Mouse (Mus musculus): ENCODE results near the gene Bcl11b. TPM values are rescaled to one million over a fixed set of nuclear protein-coding genes. Genes with fewer than 3 reads are reported as not detected.

Gene Bcl11b
- total RNA-seq, 1 experiment from 2014 or later: 1.0 TPM

DNA sequence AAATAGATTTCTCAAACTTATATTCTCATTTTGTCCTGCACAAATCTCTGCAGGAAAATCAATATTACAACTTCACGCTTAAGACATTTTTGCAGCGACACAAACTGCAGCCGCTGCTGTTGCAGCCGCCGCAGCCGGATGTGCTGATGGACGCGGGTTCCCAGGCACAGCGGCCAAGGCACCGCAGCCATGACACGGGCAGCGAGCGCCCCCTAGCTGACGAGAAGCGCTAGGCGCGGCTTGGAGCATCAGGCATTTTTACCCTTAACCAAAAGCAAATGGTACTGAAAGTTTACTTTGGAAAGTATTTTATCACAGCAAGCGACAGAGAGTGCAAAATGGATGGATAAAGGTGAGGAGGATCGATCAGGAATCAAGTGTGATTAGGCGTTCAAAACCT lies 4.7 kb downstream of the Bcl11b start:
- DNase-seq: peak; percentile 90

DNA sequence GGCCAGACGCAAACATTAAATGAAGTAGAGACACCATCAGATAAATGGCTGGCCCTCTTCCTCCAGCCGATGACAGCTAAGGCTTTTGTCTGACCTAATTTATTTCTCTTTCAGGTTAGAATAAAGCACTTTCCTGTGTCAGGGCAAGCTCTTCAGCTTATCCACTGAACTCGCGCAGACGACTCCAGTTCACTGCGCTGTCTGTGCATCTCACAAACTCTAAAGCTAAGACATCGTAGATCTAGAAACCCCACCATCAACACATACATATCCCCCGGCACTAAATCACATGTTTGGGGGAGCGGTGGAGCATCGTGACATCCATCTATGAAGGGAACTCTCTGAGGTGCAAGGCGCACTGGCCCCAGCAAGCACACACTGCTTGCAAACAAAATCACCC lies 5.5 kb downstream of the Bcl11b start:
- DNase-seq: no peak

DNA sequence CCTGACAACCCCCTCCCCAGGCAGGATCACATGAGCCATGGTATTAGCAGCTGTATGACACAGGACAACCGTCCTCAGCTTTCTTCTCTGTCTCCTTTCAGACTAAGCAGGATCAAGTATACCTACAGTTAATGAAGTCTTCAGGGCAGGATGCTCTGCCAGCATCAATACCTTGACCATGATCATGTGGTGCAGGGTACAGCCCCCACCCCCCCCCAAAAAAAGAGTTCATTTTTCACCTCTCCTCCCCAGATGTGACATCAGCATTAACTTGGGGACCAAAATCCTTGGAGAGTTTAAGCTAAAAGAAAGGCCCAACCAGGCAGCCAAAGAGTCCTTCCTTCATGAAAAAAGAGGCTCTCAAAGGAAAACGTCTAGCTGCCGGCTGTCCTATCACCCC lies 6.2 kb downstream of the Bcl11b start:
- no peak for DNase-seq

DNA sequence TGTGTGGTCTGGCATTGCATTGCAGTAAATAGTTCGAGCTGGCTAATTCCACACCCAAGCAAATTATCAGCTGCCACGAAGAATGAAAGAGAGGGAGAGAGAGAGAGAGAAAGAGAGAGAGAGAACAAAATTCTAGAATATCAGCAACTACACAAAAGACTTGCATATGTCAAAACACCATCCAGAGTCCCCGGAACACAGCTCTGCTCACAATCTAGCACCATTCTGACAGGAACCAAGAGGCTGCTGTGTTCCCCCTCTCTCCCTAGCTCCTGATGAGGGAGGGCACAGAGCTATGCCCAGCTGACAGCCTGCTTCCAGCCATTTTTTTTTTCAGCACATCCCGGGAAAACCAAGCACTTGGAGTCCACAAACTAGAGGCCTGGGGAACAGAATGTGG lies 6.6 kb downstream of the Bcl11b start:
- DNase-seq: no peak

DNA sequence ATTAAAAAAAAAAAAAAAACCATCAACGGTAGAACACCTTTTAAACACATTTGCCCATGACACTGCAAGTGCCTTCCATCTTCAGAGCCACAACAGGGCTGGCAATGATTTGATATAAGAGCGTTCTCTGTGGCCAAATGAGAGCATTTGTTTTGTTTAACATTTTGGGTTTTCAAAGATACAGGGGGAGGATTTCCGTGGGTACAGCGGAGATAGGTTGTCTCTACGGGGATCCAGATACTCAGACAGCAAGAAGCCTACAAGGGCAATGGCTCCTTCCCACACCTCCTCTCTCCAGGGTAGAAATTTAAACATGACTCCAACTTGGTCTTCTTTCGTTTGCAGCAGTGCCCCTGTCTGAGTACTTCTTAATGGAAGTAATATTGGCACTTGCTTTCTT lies 7.2 kb downstream of the Bcl11b start:
- DNase-seq: no peak

DNA sequence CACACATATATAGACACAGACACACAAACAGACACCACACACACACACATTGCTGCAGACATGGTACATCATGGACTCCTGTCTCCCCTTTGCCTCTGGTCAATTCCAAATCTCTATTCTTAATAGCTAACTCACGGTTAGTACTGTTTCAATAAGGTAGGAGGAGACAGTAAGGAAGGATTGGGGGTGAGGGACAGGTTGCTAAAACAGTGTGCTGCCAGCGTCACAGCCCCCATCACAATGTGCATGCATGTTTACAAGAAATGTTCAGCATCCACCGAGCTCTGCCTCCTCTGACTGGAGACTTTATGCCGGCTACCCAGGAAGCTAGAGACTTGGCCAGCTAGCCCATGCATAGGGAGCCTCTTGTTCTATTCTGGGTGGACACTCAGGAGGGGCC lies 9.0 kb downstream of the Bcl11b start:
- no peak for DNase-seq

DNA sequence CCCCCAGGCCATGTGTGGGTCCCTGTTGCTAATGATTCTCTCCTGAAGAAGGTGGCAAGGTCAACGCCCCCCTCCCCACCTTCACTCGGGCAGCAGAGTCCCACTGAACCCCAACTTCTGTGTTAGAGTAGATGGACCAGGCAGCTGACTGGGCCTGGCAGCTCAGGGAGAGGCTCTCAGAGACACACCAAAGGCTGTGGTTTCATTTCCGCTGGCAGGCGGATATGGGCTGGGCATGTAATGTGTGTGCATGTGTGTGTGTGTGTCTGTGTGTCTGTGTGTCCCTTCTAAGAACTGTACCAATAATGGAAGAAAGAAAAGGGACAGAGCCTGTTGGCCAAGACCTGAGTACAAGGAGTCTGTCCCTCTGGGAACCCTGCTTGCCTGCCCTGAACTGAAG lies 10.4 kb downstream of the Bcl11b start:
- no peak for DNase-seq

DNA sequence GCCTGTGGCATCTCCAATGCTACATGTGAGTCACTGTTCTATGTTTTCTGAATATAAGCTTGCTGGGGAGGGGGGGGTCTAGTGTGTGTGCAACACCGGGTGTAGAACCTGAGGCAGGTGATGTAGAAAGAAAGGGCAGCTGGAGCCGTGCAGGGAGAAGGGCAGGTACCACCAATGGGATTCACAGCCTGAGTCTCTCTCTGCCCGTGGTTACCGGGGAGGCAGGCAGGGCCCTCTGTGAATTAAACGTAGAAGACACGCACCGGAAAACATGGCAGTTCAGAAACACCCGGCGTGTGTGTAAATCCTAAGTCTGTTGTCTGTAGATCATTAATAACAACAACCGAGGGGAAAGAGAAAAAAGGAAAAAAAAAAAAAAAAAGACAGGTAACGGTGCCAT lies 12.2 kb downstream of the Bcl11b start:
- no peak for DNase-seq

DNA sequence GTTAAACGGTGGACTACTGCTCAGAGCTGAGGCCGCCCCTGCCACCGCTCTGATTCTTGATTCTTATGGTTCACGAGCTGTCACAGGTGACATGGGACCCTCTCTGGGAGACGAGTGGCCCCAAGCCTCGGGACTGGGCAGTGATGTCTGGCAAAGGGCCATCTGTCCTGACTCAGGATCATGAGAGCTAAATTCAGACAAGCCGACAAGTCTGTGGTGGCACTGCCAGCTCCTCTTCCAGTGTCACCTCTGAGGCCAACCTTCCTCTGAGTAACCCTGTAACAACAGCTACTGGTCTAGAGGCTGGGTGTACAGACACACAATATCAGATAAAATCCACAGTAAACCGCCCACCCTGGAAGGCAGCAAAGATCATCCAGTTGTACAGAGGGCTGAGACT lies 20.2 kb downstream of the Bcl11b start:
- DNase-seq: no peak

DNA sequence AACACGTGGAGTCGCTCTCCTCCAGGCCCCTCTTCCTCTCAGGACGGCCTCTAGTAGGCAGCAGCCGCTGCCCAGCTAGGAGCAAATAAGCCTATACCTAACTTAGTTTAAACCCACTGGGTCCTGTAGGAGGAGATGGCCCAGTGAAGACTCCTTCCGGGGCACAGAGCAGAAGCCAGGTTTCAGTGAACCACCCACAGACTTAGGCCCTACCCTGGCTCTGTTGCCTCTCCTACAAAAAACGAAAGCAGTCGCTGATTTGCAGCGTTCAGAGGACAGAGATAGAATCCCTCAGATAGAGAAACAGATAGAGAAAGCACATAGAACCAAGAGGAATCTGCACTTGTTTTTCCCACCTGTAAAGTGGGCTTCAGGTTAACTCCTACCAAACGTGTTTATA lies 21.1 kb downstream of the Bcl11b start:
- no peak for DNase-seq

DNA sequence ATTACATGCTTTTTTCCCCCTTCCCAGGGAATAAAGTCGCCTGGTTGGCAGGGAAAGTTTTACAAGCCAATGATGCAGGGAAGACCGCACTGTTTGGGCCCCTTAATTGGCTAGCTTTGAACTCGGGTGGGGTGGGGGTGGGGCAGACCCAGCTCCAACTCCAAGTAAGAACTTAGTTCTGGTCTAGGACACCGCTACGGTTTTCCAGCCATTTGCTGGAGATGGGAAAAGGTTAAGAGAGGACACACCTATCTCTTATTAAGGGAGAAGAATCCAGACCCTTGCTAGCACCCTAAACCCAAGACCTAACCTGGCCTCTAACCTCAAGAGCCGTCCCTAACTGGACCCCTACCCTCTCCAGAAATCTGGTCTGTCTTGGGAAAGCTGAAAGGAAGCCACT lies 22.2 kb downstream of the Bcl11b start:
- no peak for DNase-seq

DNA sequence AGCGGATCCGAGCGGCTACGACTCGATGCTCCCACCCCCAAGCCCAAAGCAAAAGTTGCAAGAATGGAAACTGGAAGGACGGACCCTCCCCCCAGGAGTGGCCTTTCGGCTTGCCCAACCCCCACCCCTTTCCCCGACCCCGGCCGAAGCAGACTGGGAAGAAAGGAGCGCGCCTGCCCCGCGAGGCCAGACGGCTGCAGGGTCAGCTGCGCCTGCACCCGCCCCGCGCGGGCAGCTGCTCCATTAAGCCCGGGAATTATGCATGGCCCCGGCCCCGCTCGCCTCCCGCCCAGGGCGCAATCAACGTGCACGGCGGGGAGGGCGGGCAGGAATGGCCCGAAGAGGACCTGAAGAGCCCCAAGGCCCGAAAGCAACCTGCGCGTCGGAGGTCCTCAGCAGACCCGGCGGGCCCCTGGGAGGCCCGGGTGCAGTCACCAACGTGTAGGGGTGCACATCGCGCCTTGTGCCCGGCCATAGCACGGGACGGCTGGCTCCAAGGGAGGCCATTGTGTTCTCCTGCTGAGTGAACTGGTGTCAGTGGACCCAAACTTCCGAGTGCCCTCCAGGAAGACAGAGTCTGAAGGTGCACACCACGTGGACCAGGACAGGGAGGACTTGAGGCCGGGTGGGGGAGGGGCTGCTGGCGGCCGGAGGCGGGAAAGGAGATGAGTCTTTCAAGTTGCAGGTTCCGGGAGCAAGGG lies 23.0 kb downstream of the Bcl11b start:
- DNase-seq: peak; percentile 61

DNA sequence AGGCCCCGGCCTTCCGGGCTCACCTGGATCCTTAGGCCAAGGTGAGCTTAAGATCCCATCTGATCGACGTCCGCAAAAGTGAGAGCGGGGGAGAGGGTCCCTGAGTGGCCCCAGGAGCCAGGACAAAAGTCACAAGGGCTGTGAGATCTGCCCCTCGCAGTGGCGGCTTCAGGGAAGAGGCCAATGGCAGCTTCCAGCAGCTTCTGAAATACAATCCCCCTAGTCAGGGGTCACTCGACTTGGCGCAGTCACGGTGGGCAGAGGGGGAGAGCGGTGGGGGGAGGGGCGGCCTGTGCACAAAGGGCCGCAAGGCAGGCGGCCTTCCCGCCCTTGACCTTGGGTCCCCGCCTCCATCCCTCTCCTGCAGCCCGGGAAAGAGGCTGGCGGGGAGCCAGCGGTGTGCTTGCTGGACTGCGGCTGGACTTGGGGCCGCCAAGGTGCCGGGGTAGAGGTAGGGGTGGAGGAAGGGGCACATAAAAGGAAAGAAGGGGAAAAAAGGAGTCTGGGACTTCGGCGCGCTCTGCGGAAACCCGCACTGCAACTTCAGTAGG lies 23.6 kb downstream of the Bcl11b start:
- peak; percentile 82 for DNase-seq

DNA sequence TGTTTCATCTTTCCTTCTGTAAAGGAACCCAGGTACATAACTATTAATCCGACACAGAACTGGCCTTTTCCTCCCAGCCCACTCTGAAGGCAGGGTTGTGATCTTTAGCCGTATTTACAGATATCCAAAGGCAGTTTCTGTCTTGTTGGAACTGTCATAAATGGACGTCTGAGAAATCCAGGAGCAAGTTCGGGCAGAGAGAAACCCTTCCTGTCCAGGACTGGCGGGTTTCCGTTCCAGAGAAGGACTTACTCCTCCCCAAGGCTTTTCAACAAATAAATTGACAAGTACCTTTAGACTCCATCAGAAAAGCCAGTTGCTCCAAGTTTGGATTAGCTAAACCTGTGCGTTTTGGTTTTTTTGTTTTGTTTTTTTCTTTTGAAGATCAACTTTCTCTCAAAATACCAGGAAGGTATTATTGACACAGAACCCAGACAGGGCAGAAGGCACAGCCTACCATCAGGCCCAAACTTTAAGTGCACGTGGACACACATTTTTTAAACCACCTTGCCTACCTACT lies 24.6 kb downstream of the Bcl11b start:
- DNase-seq: no peak

DNA sequence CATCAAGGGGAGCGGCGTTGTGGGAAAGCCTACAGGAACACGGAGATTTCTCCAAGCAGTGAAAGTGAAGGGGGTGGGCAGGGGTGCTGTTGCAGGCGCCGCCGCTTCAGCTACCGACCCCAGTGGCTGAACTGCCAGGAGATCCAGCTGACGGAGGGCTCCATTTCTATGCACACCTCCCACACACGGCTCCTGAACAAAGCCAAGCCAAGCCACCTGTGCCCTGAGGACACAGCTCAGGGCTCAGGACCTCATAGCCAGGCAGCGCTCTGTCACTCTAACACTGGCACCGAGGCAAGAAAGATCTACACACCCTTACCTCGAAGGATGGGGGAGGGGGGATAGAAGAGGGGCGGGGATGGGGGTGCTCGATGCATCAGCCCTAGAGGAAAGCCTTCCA lies 25.3 kb downstream of the Bcl11b start:
- DNase-seq: no peak

DNA sequence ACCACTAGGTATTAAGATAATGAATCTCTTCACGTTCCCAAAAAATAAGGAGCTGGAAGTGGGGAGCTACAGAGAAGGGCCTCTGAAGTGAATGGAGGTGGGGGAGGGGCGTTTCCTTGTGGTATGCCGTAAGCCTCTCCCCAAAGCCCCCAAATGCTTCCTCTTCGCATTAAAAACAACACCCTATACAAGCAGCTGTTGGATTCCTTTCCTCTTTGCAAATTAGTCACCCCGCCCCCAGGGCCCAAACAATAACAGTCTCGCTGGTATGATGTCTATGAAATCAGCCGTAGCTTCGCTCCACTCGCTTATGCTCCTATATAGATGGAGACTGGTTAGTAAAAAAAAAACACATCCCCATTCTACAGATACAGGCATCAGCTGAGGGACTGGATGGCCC lies 25.9 kb downstream of the Bcl11b start:
- DNase-seq: no peak

DNA sequence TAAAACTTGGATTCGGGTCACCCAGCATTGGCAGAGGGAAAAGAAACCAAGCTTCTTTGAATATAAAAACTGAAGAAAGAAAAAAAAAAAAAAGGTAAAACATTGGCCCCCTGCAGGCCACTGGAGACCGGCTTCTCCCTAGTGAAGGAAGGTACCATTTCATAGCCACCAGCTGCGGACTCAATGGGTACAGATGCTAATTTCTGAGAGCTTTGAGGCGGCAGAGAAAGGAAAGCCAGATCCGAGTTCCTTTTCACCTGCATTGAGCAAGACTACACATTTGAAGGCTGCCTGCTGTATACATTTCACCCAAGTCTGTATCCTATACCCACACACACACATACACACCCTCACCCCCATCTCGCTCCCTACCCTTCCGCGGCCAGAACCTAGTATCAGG lies 26.3 kb downstream of the Bcl11b start:
- DNase-seq: no peak

DNA sequence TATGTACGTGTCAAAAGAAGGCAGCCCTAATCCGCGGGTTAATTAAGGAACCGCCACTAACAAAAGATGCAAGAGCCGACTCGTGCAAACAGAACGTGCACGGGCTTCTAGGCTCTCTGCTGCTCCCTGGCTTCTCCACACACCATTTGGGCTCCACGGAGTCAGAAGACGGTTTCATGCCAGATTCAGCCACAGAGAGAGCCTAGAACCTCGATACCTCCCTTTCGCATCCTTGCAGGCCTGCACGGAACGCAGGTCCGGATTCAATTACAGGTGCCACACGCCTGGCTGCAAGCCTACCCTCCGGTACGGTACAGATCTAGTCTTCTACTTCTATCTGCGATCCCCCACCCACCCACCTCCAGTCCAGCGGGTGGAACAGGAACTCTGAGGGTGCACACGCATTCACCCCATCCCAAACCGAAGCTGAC lies 26.8 kb downstream of the Bcl11b start:
- DNase-seq: no peak

DNA sequence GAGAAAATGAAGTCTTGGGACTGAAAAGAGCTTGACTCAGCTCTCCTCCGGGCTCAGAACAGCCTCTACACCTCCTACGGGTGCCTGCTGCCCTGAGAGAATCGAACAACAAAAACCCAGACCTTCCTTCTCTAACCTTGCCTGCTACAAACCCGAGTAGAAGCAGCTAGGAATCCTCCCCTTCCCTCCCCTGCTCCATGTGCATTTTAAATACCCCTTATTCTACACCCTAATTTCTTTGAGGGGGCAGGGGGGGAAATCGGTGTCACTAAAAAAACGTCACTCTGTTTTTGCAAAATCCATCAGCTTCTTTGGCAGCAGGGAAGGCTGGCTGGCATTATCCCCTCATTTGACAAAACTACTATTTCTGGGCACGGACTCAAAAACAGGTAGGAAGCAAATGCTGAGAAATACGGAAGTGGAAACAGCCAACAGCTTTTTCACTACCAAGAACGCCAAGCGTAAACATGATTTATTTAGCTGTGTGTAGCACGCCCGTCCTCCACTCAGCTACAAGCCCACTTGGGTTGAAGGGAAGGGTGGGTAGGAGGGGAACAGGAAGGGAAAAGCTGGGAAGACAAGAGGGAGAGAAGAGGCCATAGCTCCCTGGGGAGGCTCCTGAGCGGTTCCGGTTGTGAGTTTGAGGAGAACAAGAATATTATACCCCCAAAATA lies 27.4 kb downstream of the Bcl11b start:
- no peak for DNase-seq

DNA sequence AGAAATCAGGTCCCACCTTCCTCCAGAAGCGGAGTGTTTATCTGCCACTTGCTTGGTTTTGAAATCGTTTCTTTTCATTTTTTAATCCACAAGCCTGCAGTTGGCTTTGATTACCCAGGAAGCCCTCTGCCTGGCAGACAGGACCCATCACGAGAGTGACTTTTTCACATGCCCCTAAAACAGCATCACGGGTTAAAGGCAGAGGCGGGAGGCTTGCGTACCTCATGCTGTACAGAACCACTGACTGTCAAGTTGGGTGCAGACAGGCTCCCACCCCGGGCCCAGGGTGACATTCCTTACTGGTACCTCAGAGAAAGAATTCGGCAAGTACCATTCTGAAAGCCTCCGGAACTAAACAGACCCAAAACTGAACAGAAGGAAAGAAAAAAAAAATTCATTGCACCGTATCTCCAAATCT lies 27.9 kb downstream of the Bcl11b start:
- DNase-seq: no peak

DNA sequence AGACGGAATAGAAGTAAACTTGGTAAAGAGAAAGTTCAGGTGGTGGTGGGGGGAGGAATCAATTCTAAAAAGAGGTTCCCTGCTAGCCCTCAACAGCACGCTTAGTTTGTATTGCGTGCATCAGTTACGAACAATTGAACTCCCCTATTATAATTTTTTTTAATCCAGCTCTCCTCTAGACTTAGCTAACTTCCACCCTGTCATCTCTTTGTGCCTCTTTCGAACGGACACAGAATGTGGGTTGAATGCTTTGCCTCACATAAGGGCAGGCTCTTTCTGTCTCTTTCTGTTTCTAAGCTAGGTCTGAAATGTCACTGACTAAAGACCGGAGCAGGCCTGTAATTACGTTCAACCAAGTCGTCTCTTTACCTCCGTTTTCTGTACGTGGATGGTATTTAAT lies 28.9 kb downstream of the Bcl11b start:
- no peak for DNase-seq

DNA sequence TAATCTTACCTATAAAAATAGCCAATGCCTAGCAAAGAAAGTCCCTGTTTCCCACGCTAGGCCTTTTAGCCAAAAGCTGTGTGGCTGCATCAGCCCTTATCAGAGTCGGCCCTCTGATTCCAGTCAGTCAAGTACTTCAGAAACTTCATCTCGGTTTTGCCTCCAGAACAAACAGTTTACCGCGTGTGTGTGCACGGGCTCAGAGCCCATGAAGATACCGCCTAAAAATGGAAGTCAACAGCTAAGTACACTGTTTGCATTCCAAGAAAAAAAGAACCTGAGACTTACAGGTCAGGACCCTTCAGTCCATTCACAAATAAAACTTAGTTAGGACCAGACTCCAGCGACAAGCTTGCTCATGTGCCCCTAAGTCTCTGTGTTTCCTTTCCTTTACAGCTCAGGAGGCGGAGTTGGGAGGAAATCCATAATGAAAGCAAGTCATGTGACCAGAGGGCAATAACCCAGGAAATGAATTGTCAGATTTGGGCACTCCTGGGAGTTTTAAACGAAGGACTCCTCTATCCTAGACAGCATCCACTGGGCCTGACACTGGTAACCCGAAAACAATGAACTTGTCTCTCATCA lies 29.8 kb downstream of the Bcl11b start:
- no peak for DNase-seq

DNA sequence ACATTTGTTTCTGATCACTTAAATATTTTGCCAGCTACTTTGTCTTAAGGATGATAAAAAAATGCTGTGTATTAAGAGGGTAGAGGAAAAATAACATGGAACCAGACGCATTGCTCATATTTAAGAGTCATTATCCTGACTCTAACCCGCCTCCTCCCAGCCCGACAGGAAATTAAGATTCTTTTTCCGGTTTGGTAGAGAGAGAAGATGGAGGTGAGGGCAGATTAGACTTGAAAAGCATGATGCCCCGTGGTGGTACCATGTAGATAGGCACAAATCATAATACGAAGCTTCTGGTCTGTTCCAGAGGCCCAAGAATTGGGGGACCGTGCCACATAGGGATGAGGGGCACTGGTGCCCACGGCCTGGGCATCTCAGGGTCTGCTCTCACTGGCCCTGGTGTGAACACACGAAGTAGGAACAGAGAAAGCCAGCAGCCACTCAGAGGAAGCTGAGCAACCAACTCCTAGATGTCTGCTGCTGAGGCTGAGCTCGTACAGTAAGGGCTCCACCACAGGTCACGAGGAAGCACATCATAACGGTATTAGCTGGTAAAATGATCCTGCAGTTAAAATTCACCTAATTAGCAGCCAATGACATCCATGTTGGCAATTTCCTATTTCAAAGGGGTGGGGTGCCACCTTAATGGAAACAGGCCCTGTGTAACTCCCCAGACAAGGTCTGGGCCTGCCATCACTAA lies 32.2 kb downstream of the Bcl11b start:
- DNase-seq: no peak
